Mouse (Mus musculus): Measurements from ENCODE around the gene Zkscan17. TPM values are rescaled to one million over a fixed set of nuclear protein-coding genes. Genes with fewer than 3 reads are reported as not detected.

The Zkscan17 gene
- total and polyA plus RNA-seq, 2 experiments, result 5.1 to 9.4 TPM

DNA sequence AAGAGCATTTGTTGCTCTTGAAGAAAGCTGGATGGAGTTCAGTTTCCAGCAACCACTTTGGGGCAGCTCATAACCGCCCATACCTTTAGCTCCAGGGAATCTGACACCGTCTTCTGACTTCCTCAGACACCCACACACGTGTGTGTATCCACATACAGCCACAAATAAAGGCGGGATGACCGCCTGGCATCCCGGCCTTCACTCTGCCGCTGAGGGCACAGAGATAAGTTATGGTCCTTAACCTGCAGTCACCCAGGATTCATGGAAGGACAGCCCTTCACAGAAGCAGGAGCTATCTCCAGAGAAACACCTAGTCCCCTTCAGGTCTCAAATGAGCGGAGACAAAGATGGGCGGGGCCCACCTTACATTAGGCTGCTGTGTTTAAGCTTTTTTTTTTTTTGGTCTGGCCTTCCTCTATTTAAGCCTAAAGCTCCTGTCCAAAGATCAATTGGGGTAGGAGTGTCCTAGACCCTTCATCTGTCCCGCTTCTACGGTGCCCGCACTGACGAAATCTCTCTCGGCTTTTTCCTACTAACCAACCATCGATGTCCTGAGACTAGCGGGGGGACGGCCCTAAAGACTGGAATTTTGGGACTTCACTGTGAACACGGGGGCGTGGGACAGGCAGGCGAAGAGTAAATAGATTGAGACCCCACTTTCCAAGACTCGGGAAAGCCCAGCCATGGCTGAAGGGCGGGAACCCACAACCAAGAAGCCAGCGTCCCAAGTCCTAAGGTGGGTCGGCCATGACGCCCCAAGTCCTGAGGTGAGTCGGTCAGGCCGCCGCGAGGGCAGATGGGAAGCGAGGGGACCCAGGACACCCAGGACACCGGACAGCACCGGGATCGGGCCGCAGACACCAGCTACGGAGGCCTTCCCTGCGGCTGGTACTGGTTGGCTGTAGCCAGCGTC, 54.9 kb downstream of the Zkscan17 start:
- TF ChIP-seq POLR2A (IDR thresholded peaks at IDR 0.05; ENCODE audit: extremely low read depth, insufficient read depth, low read length) (no peak), CTCF (IDR thresholded peaks at IDR 0.05; ENCODE audit: low read depth, low read length) (no peak)
- H3K9ac ChIP-seq (ENCODE audit: low read depth, low read length), result peak overlapping the region; percentile 79
- H3K36me3 ChIP-seq (ENCODE audit: control insufficient read depth, insufficient read depth, low read length), result no peaks in the 10 kb centered on the region; the same call in 1 of the 2 replicates
- 4% methylated on average over 37 of the region's 37 CpGs for WGBS
- peak overlapping the region; percentile 65 for H3K27ac ChIP-seq (replicated peaks; ENCODE audit: insufficient read depth, low read depth, low read length)
- peaks cover 10% of the 10 kb centered on the region; the same call in 1 of the 2 replicates for H3K79me2 ChIP-seq (ENCODE audit: control insufficient read depth, insufficient read depth, low read length)
- H3K4me3 ChIP-seq (ENCODE audit: insufficient read depth, low read depth, low read length), result peak overlapping the region; percentile 74
- no peaks in the 10 kb centered on the region; the same call in 1 of the 2 replicates for H3K4me1 ChIP-seq (ENCODE audit: control insufficient read depth, insufficient read depth, low read length)
- DNase-seq (ENCODE audit: extremely low read depth, low read depth, low spot score), result peak; percentile 38
- no peaks in the 10 kb centered on the region for H3K27me3 ChIP-seq (ENCODE audit: control insufficient read depth, insufficient read depth, low read length)

DNA sequence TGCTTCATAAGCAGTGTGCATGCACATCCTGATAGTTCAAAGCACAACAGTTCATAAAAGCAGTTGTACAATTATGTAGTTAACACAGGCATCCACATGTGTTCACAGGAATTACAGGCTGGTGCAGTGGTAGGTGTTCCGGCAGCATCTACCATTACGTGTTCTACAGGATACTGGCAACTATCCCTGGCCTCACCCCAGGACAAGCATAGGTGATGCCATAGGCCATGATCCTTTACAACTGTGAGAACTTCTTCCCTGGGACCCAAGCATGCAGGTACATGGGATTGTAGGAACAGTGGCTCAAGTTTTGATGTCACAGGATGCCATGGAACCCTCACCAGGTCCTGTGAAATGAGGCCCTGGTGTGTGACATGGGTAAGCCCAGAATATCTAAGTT, 66.1 kb downstream of the Zkscan17 start:
- Histone ChIP-seq H3K27ac (replicated peaks; ENCODE audit: insufficient read depth, low read depth, low read length) (no peak overlapping the region), H3K4me1 (ENCODE audit: control insufficient read depth, insufficient read depth, low read length) (no peaks in the 10 kb centered on the region), H3K79me2 (ENCODE audit: control insufficient read depth, insufficient read depth, low read length) (no peaks in the 10 kb centered on the region), H3K4me3 (ENCODE audit: insufficient read depth, low read depth, low read length) (no peak overlapping the region), H3K27me3 (ENCODE audit: control insufficient read depth, insufficient read depth, low read length) (peaks cover 2% of the 10 kb centered on the region; the same call in 1 of the 2 replicates), H3K9ac (ENCODE audit: low read depth, low read length) (no peak overlapping the region), H3K36me3 (ENCODE audit: control insufficient read depth, insufficient read depth, low read length) (peaks cover 33% of the 10 kb centered on the region)
- WGBS, result 89% methylated on average over 2 of the region's 2 CpGs
- TF ChIP-seq CTCF (IDR thresholded peaks at IDR 0.05; ENCODE audit: low read depth, low read length) (no peak), POLR2A (IDR thresholded peaks at IDR 0.05; ENCODE audit: extremely low read depth, insufficient read depth, low read length) (no peak)
- DNase-seq (ENCODE audit: extremely low read depth, low read depth, low spot score), result no peak

DNA sequence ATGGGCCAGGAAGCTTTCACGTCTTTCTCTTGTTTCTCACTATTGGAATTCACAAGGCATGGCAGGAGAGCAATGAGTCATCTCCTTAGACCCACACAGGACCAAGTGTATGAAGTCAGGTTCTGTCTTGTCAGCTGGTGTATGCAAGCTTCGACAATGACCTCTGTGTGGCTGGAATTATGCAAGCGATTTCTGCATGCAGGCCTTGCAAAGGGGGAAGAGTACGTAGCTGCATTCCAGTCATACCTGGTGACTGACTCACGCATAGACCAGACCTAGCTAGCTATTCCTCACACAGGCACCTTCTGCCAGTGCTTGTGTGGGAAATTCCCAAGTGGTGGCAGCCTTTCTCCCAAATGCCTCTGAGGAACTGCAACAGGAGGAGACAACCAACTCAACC, 67.6 kb downstream of the Zkscan17 start:
- Histone ChIP-seq H3K27ac (replicated peaks; ENCODE audit: insufficient read depth, low read depth, low read length) (no peak overlapping the region), H3K36me3 (ENCODE audit: control insufficient read depth, insufficient read depth, low read length) (peaks cover 42% of the 10 kb centered on the region)

DNA sequence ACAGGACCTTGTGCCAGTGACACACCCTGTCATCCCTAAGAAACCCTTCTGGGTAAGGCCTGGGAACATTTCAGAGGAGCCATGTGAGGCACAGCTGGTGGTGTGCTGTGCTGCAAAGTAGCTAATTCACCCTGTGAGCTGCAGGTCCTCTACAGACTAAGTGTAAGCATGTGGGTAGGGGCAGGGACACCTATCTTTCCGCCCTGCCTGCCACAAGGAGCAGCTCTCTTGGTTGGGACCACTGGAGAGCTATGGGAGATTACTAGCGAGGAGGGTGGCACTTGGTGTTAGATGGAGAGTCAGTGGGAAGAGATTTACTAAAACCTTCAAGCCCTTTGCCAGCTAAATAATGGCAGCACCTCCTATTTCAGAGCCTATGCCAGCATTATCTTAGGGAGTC, 69.7 kb downstream of the Zkscan17 start:
- no peaks in the 10 kb centered on the region for H3K4me1 ChIP-seq (ENCODE audit: control insufficient read depth, insufficient read depth, low read length)
- no peaks in the 10 kb centered on the region for H3K79me2 ChIP-seq (ENCODE audit: control insufficient read depth, insufficient read depth, low read length)
- WGBS, result 100% methylated on average over 2 of the region's 2 CpGs
- H3K9ac ChIP-seq (ENCODE audit: low read depth, low read length), result no peak overlapping the region
- no peak overlapping the region for H3K4me3 ChIP-seq (ENCODE audit: insufficient read depth, low read depth, low read length)
- H3K27me3 ChIP-seq (ENCODE audit: control insufficient read depth, insufficient read depth, low read length), result no peaks in the 10 kb centered on the region
- peaks cover 26% of the 10 kb centered on the region for H3K36me3 ChIP-seq (ENCODE audit: control insufficient read depth, insufficient read depth, low read length)
- no peak for TF ChIP-seq POLR2A (IDR thresholded peaks at IDR 0.05; ENCODE audit: extremely low read depth, insufficient read depth, low read length)
- no peak for TF ChIP-seq CTCF (IDR thresholded peaks at IDR 0.05; ENCODE audit: low read depth, low read length)
- no peak for DNase-seq (ENCODE audit: extremely low read depth, low read depth, low spot score)
- H3K27ac ChIP-seq (replicated peaks; ENCODE audit: insufficient read depth, low read depth, low read length), result no peak overlapping the region

More for the DNA sequence above, 67.6 kb downstream of the Zkscan17 start:
- H3K9ac ChIP-seq (ENCODE audit: low read depth, low read length), result no peak overlapping the region
- WGBS, result 21% methylated on average over 5 of the region's 5 CpGs
- H3K79me2 ChIP-seq (ENCODE audit: control insufficient read depth, insufficient read depth, low read length), result no peaks in the 10 kb centered on the region
- no peak overlapping the region for H3K4me3 ChIP-seq (ENCODE audit: insufficient read depth, low read depth, low read length)
- no peaks in the 10 kb centered on the region for H3K4me1 ChIP-seq (ENCODE audit: control insufficient read depth, insufficient read depth, low read length)
- peaks cover 2% of the 10 kb centered on the region; the same call in 1 of the 2 replicates for H3K27me3 ChIP-seq (ENCODE audit: control insufficient read depth, insufficient read depth, low read length)
- peak; percentile 53 for DNase-seq (ENCODE audit: extremely low read depth, low read depth, low spot score)
- no peak for TF ChIP-seq CTCF (IDR thresholded peaks at IDR 0.05; ENCODE audit: low read depth, low read length)
- TF ChIP-seq POLR2A (IDR thresholded peaks at IDR 0.05; ENCODE audit: extremely low read depth, insufficient read depth, low read length), result no peak

DNA sequence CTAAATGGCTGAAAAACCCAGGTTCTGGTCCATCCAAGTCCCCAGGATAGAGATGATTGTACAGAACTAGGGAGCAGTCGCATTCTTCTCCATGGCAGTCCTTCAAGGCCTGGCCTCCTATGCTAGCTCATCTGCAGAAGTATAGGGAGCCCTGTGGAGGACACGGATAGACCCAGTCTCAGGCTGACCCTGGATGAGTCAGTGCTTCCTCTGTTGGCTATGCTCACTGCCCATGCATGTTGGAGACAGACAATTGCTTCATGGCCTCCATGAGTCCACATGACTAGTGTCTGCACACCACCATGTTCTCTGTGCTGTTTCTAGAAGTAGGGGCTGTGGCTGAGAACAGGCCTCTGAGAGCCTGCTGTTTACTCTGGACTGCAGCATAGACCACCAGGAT, 70.2 kb downstream of the Zkscan17 start:
- no peak for TF ChIP-seq CTCF (IDR thresholded peaks at IDR 0.05; ENCODE audit: low read depth, low read length)
- no peak for TF ChIP-seq POLR2A (IDR thresholded peaks at IDR 0.05; ENCODE audit: extremely low read depth, insufficient read depth, low read length)
- Histone ChIP-seq H3K79me2 (ENCODE audit: control insufficient read depth, insufficient read depth, low read length) (no peaks in the 10 kb centered on the region), H3K27me3 (ENCODE audit: control insufficient read depth, insufficient read depth, low read length) (no peaks in the 10 kb centered on the region), H3K4me3 (ENCODE audit: insufficient read depth, low read depth, low read length) (no peak overlapping the region), H3K36me3 (ENCODE audit: control insufficient read depth, insufficient read depth, low read length) (peaks cover 24% of the 10 kb centered on the region), H3K4me1 (ENCODE audit: control insufficient read depth, insufficient read depth, low read length) (no peaks in the 10 kb centered on the region), H3K27ac (replicated peaks; ENCODE audit: insufficient read depth, low read depth, low read length) (no peak overlapping the region), H3K9ac (ENCODE audit: low read depth, low read length) (no peak overlapping the region)
- DNase-seq (ENCODE audit: extremely low read depth, low read depth, low spot score), result no peak
- WGBS, result 85% methylated on average over 2 of the region's 2 CpGs

DNA sequence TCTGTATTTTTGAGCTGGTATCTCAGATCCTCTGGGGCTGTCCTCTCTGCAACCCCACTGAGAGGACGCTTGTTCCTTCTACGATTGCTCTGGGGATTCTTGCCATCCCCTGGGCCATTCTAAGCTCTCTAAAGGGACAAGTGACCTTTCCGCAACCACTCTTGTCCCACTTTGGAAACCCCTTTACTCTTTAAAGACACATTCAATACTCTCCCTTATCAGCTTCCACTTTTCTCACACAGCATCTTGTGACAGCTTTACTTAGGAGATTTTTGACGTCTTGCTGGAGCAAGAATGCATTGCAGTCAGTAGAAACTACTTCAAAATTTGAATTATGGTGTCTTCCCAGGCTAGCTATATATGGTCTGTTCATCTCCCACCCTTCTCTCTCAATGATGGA, 75.5 kb downstream of the Zkscan17 start, which contains the start of gene Snap47:
Gene Snap47 (minus strand): TSS at position 101 of the 400 bp plus-strand sequence.
- Histone ChIP-seq H3K27me3 (ENCODE audit: control insufficient read depth, insufficient read depth, low read length) (no peaks in the 10 kb centered on the region), H3K27ac (replicated peaks; ENCODE audit: insufficient read depth, low read depth, low read length) (peak within 1 kb of the TSS; percentile 85), H3K9ac (ENCODE audit: low read depth, low read length) (peak within 1 kb of the TSS; percentile 95), H3K4me1 (ENCODE audit: control insufficient read depth, insufficient read depth, low read length) (peaks cover 13% of the 10 kb centered on the region), H3K79me2 (ENCODE audit: control insufficient read depth, insufficient read depth, low read length) (peaks cover 16% of the 10 kb centered on the region), H3K4me3 (ENCODE audit: insufficient read depth, low read depth, low read length) (peak within 1 kb of the TSS; percentile 93), H3K36me3 (ENCODE audit: control insufficient read depth, insufficient read depth, low read length) (peaks cover 21% of the 10 kb centered on the region)
- WGBS, result 86% methylated on average over 4 of the region's 4 CpGs
- no peak for DNase-seq (ENCODE audit: extremely low read depth, low read depth, low spot score)
- TF ChIP-seq POLR2A (IDR thresholded peaks at IDR 0.05; ENCODE audit: extremely low read depth, insufficient read depth, low read length) (no peak), CTCF (IDR thresholded peaks at IDR 0.05; ENCODE audit: low read depth, low read length) (no peak)
